Mouse (Mus musculus) gastrocnemius, postnatal 14 days (tissue): ENCODE results near the gene Hsf4. TPM values are rescaled to one million over a fixed set of nuclear protein-coding genes. Genes with fewer than 3 reads are reported as not detected.

Source experiments
- DNase-seq: peaks from one replicate; pipeline ENCODE4 v3.0.0; 2021; ENCODE audit warnings: mixed read lengths
- intact Hi-C: fragments of 180-260 bp; cut with DNase I; formaldehyde crosslinking; loops from one replicate; pipeline ENCODE4 v1.15.1; 2025; ENCODE audit warnings: low total_unique reads
- total RNA-seq, 2 experiments: library from RNA; stranded (reverse); gene quantifications; 2 replicates each; pipeline ENCODE4 v1.2.3; 2021

The Hsf4 gene
- total RNA-seq, 2 experiments from 2014 or later = 0.95 to 1.4 TPM

DNA sequence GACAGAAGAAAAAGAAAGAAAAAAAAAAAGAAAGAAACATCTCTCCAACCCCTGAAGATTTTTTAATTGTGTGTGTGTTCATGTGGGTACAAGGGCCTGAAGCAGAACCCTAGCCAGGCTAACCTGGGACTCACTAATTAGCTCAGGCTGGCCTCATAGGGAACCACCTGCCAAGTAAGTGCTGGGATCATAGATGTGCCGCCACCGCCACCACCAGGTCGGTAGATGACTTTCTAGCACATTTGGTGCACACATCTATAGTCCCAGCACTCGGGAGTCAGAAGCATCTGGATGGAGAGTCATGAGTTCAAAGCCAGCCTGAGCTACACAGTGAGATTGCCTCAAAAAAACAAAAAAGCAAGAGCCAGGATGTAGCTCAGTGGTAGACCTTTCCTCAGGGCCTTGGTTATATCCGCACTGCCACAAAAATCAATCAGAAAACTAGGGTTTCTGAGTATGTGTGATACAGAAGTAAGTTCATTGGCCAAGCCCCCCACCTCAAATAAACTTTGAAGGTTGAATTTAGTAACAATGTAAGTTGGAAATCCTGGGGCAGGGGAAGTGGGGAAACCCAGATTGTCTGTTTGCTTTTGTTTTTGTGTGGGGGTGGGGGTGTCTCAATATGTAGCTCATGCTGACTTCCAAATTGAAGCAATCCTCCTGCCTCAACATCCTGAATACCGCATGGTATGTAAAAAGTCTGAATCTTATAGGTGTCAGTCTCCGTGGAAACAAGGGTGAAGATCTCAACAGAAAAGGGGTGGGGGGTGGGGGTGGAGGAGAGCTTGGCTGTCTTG lies 12.1 kb upstream of the Hsf4 start:
- DNase-seq = no peak
- intact Hi-C loops = no loop called here

- intact Hi-C loops = no loop called here
- DNase-seq = no peak
Observed at GRCm38 (mm10) chr8:105258911-105259720, 10.5 kb upstream of the Hsf4 start.

GRCm38 (mm10) chr8:105259721-105260320 lies 9.8 kb upstream of the Hsf4 start:
- intact Hi-C loops = no loop called here
- peak; percentile 77 for DNase-seq

DNA sequence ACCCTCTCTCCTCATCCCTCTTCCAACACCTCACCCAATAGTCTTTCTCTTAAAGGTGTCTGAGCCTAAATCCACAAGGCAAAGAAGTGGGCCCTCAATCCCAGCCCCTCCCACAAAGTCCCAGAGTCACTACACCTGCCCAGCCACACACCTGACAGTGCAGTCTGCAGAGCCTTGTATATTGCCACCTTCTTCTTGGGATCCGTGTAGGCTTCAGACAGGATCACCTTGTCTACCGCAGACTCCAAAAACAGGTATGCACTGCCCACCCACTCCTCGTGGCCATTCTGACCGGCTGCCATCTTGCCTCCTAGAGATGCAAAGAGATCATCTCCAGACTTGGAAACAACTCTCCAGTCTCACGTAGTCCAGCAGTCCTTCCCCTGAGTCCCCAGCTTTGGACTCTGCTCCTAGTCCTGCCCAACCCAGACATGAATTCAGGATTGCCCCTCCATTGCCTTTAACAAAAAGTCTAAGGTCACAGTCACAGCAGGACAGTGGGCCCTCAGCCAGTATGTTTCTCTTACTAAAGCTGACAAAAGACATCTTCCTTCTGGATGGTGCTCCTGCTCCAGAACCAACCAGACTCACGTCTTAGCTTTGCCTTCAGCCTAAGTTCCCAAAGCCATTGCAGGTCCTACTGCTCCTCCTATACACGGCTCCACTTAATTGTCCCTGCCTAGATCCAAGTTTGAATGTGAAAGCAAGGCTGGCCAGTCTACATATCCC lies 9.1 kb upstream of the Hsf4 start:
- intact Hi-C loops = no loop called here
- no peak for DNase-seq

DNA sequence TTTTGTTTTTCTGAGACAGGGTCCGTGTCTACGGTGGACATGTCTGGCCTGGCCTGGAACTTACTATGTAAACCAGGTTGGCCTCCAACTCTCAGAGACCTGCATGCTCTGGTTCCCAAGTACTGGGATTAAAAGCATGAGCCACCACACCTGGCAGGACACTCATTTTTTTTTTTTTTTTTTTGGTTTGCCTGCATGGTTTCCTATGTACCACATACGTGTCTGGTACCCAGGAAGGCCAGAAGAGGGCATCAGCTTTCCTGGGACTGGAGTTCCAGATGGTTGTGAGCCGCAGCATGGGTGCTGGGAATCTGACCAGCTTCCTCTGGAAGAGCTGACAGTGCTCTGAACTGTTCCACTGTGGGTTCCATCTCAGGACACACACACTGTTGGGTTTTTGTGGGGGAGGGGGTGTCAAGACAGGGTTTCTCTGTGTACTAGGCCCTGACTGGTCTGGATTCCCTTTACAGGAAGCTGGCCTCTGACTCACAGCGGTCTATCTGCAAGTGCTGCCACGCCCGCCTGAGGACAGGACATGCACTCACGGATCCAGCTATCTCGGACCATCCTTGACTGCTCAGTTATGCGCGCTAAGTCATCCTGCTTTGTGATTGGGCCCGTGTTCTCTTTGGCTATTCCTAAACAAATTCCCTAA lies 8.1 kb upstream of the Hsf4 start:
- intact Hi-C loops = no loop called here
- no peak for DNase-seq

- no peak for DNase-seq
- intact Hi-C loops = loop anchor here (2.0 kb wide), 1 partner anchor 39 kb away; the partner anchor contains the start of gene D230025D16Rik
Observed at GRCm38 (mm10) chr8:105263244-105263912, 6.2 kb upstream of the Hsf4 start.

GRCm38 (mm10) chr8:105264024-105264982 lies 5.3 kb upstream of the Hsf4 start, which contains the start of the genes Tradd and Fbxl8:
TSS of gene Tradd (minus strand) at chr8:105264609.
TSS of gene Fbxl8 (plus strand) at chr8:105264648.
- intact Hi-C loops = no loop called here

GRCm38 (mm10) chr8:105265128-105265527 lies 4.5 kb upstream of the Hsf4 start:
- intact Hi-C loops = no loop called here
- no peak for DNase-seq

More at GRCm38 (mm10) chr8:105264024-105264982, 5.3 kb upstream of the Hsf4 start, which contains the start of the genes Tradd and Fbxl8:
- peak; percentile 77 for DNase-seq

DNA sequence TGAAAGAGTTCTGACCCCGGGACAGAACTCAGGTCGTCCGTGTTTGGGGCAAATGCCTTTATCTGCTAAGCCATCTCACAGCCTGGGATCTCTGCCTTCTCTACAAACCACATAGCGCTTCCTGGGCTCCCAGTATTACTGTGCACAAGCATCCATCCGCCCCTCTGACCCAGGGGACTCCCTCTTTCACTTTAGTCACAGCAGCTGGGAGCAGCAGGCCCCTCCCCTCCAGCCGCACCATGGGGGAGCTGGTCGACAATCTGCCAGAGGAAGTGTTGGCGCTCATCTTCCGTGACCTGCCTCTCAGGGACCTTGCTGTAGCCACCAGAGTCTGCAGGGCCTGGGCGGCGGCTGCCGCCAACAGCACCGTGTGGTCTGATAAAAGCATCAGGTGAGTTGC lies 2.8 kb upstream of the Hsf4 start:
- DNase-seq = no peak
- intact Hi-C loops = no loop called here

GRCm38 (mm10) chr8:105268342-105269074 lies 1.1 kb upstream of the Hsf4 start:
- intact Hi-C loops = no loop called here
- DNase-seq = no peak

DNA sequence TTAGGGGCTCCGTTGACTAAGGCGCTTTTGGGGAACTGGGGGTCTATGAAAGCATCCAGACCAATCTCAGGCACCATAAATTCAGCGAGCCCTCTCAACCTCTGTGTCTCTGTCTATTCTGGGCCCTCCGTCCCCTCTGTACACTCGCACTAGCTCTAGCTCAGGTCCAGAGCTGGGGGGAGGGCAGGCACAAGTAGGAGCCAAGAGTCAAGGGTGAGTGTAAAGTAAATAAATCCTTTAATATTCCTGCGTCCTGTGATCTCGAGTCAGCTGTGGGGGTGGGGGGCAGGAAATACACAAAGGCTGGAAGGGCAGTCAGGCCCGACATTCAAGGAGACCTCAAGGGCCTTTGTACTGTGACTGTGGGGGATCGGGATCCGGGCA lies 534 bp upstream of the Hsf4 start:
- intact Hi-C loops = no loop called here
- DNase-seq = no peak

DNA sequence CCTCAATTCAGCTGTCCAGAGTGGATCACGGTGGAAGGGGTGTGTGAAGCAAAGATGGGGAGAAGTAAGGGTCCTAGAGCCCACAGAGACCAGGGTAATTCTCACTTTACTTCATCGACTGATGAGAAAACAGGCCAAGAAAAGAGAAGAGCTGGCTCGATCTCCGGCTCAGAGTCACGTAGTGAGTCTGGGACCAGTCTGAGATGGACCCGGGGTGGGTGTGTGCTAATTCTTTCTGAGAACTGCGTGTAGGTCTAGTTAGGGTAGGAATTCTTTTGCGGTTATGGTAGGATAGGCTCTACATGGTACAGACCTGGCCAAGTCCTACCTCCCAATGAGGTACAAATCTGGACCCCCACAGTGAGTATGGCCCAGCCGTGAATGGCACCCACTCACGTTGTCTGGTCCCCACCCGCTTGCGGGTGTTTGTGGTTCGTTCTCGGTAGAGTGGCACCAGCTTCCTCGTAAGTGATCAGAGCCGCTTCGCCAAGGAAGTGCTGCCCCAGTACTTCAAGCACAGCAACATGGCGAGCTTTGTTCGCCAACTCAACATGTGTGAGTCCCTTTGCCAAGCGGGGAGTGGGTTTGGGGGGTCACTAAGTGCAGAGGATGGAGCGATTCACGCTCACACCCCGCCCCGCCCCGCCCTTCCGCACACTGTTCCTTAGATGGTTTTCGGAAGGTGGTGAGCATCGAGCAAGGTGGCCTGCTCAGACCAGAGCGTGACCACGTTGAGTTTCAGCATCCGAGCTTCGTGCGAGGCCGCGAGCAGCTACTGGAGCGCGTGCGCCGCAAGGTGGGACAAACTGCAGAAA lies 707 bp downstream of the Hsf4 start:
- no peak for DNase-seq
- intact Hi-C loops = no loop called here

- intact Hi-C loops = no loop called here
- no peak for DNase-seq
Observed at GRCm38 (mm10) chr8:105270916-105271186, 1.2 kb downstream of the Hsf4 start.

DNA sequence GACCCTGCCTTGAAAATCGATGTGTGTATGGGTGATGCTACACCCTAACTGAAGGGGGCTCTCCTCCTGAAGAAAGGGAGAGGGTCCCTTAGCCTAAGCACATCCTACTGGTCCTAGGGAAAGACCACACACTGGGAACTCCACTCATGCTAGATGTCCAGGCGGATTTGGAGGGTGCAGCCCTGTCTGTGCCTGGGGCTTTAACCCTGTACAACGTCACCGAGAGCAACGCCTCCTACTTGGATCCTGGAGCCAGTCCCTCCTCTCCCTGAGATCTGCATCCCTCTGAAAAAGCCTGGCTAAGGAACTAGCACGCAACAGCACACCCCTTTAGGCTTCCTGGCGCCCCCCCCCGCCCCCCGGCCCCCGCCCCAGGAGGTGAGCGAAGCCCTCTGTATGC lies 5.8 kb downstream of the Hsf4 start:
- intact Hi-C loops = no loop called here
- DNase-seq = no peak

- intact Hi-C loops = no loop called here
- DNase-seq = no peak
Observed at GRCm38 (mm10) chr8:105275840-105276239, 6.2 kb downstream of the Hsf4 start, which contains the start of gene Nol3. TSS of gene Nol3 (plus strand) at chr8:105276140.
